Mouse (Mus musculus): ENCODE measurements at regions not wholly inside any gene's neighbourhood (a gene's known extent, or its start where the extent isn't known, plus 50 kb on each side); places are given as distances from the start of the nearest gene placed in this dataset.
"Not testable (repeated sequence)": the region's sequence is repeated elsewhere in the genome, so short reads cannot be mapped to it uniquely, and the experiment has no call there.

DNA sequence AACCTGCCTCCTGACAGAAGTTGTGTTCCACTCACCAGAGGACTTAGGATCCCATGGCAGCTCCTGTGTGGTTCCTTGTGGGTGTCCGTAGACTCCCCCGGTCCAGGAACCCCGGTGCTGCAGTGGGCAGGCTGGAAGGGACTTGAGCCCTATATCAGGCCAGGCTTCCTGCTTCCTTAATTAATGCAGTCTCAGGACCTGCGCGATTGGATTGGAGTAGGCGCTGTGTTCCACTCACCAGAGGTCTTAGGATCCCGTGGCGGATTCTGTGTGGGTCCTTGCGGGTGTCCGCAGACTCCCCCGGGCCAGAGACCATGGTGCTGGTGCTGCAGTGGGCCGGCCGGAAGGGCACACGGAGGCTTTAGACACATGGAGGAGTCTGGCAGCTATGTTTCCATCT is 288.7 kb downstream of the Fut8 start:
- not testable (repeated sequence) for H3K27me3 ChIP-seq (ENCODE audit: control insufficient read depth, insufficient read depth, insufficient read length); H3K36me3 ChIP-seq (ENCODE audit: control insufficient read depth, insufficient read depth); H3K79me3 ChIP-seq (ENCODE audit: low read depth); H3ac ChIP-seq (ENCODE audit: control insufficient read depth, insufficient read length, low read depth); H3K4me3 ChIP-seq (ENCODE audit: insufficient read depth, poor library complexity, severe bottlenecking); H3K79me2 ChIP-seq (ENCODE audit: control insufficient read depth, insufficient read depth)

DNA sequence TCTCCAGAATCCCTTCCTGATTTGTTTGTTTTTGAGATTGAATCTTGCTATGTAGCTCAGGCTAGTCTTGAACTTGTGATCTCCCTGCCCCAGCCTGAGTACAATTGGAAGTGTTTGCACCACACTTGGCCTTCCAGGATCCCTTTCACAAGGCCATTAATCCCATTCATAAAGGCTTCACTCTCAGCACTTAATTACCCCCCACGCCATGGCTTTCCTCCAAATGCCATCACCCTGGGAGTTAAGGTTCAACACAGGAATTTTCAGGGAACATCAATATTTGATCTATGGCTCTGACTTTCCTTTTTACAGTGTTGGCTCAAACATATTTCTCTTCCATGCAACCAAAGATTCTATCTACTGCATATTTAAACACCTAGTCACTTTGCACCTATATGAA is 289.6 kb downstream of the Fut8 start:
- no peaks in the 10 kb centered on the region for H3K79me2 ChIP-seq (ENCODE audit: control insufficient read depth, insufficient read depth)
- no peak overlapping the region for H3K4me3 ChIP-seq (ENCODE audit: insufficient read depth, poor library complexity, severe bottlenecking)
- H3K36me3 ChIP-seq (ENCODE audit: control insufficient read depth, insufficient read depth): no peaks in the 10 kb centered on the region
- TF ChIP-seq MYOD1 (IDR thresholded peaks at IDR 0.05; ENCODE audit: control insufficient read depth, insufficient read length, low read depth) (no peak), USF1 (IDR thresholded peaks at IDR 0.05; ENCODE audit: low read depth) (no peak), MYOG (IDR thresholded peaks at IDR 0.05; ENCODE audit: control insufficient read depth, extremely low read depth, insufficient read length) (no peak), FOSL1 (IDR thresholded peaks at IDR 0.05; ENCODE audit: insufficient read depth, low read length, poor library complexity, severe bottlenecking) (no peak), MAX (IDR thresholded peaks at IDR 0.05) (no peak)
- no peaks in the 10 kb centered on the region for H3K79me3 ChIP-seq (ENCODE audit: low read depth)
- H3K27me3 ChIP-seq (ENCODE audit: control insufficient read depth, insufficient read depth, insufficient read length): peaks cover 7% of the 10 kb centered on the region
- no peak overlapping the region for H3ac ChIP-seq (ENCODE audit: control insufficient read depth, insufficient read length, low read depth)

DNA sequence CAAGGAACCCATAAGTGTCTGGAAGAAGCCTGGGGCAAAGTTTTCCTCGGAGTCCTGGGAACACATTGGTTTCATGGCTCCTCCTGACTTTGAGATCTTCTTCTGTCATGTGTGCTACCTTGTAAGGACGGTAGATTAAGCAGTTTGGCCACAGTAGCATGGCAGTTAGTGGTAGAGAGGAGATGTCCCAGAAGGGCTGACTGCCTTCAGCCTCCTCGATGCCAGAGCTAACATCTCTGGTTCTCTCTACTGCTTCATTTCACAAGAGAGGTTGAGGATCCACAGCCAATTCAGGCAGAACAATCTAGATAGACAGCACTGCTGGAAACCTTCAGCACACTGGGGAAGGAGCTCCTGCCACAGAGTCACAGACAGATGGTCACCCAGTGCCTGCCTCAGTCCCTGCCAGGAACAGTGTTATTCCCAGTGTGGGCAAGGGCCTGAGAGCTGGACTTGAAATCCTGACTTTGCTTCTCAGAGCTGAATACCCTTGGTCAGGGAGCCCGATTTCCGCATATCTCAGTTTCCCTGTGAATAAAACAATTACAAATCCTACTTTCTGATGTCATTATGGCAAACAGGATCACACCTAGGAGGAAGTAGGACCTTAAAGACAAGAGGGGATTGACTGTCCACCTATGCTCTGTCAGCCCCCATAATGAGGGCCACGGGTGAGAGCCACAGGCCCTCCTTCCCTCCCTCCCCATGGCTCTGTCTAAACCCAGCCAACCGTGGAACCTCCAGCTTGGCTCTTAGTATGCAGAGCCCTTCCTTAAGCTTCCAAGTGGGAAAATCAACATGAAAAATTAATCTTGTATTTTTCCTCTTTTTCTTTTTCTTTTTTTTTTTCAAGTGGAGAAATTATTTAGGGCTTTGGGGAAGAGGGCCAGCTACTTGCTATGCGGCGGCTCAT is 290.3 kb downstream of the Fut8 start:
- H3K79me2 ChIP-seq (ENCODE audit: control insufficient read depth, insufficient read depth): no peaks in the 10 kb centered on the region
- no peak overlapping the region for H3ac ChIP-seq (ENCODE audit: control insufficient read depth, insufficient read length, low read depth)

DNA sequence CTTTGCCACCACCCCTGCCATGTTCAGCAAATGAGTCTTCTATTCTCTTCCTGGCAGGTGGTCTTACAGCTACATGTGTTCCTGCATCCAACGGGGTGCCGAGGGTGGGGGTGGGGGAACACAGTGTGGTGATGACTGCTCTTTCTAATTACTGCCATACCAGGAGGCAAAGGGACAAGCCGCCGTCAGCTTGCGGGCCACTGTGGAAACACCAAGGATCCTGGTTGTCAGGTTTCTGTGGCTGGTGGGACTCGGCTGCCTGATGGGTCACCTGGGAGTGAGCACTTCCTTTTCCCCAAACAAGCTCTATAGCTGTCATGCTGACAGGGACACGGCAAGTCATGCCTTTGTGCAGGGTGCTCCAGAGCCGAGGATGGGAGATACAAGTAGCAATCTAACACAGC is 290.9 kb downstream of the Fut8 start:
- Histone ChIP-seq H3K79me3 (ENCODE audit: low read depth) (no peaks in the 10 kb centered on the region), H3ac (ENCODE audit: control insufficient read depth, insufficient read length, low read depth) (no peak overlapping the region), H3K79me2 (ENCODE audit: control insufficient read depth, insufficient read depth) (no peaks in the 10 kb centered on the region), H3K36me3 (ENCODE audit: control insufficient read depth, insufficient read depth) (no peaks in the 10 kb centered on the region), H3K4me3 (ENCODE audit: insufficient read depth, poor library complexity, severe bottlenecking) (no peak overlapping the region), H3K27me3 (ENCODE audit: control insufficient read depth, insufficient read depth, insufficient read length) (peaks cover 10% of the 10 kb centered on the region)
- TF ChIP-seq CEBPB (IDR thresholded peaks at IDR 0.05; ENCODE audit: low read depth) (no peak), USF1 (IDR thresholded peaks at IDR 0.05; ENCODE audit: low read depth) (no peak), CTCF (IDR thresholded peaks at IDR 0.05; ENCODE audit: control insufficient read depth, insufficient read depth, insufficient read length) (no peak), MAX (IDR thresholded peaks at IDR 0.05) (no peak), MYOD1 (IDR thresholded peaks at IDR 0.05; ENCODE audit: control insufficient read depth, insufficient read length, low read depth) (no peak), FOSL1 (IDR thresholded peaks at IDR 0.05; ENCODE audit: insufficient read depth, low read length, poor library complexity, severe bottlenecking) (no peak), MYOG (IDR thresholded peaks at IDR 0.05; ENCODE audit: control insufficient read depth, extremely low read depth, insufficient read length) (no peak)

More for the DNA sequence above, 290.3 kb downstream of the Fut8 start:
- no peak for TF ChIP-seq MYOG (IDR thresholded peaks at IDR 0.05; ENCODE audit: control insufficient read depth, extremely low read depth, insufficient read length)
- no peak for TF ChIP-seq CEBPB (IDR thresholded peaks at IDR 0.05; ENCODE audit: low read depth)
- TF ChIP-seq MAX (IDR thresholded peaks at IDR 0.05): no peak
- no peaks in the 10 kb centered on the region for H3K36me3 ChIP-seq (ENCODE audit: control insufficient read depth, insufficient read depth)
- no peak overlapping the region for H3K4me3 ChIP-seq (ENCODE audit: insufficient read depth, poor library complexity, severe bottlenecking)
- no peaks in the 10 kb centered on the region for H3K79me3 ChIP-seq (ENCODE audit: low read depth)
- peaks cover 10% of the 10 kb centered on the region for H3K27me3 ChIP-seq (ENCODE audit: control insufficient read depth, insufficient read depth, insufficient read length)

DNA sequence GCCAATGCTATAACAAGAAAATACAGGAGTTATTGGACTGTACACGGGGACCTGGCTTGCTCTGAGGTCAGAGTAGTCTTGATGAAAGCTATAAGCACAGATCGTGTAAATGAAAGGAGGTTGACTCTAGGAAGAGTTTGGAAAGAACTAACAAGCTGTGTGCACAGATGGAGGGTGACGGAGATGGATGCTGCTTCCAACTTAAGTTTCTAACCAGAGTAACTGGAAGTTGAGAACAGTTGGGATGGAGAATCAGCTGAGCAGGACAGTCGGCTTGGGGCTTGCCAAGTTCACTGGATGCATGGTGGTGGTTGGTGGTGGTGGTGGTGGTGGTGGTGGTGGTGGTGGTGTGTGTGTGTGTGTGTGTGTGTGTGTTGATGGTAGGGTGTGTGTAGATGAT is 291.5 kb downstream of the Fut8 start:
- TF ChIP-seq MYOG (IDR thresholded peaks at IDR 0.05; ENCODE audit: control insufficient read depth, extremely low read depth, insufficient read length) (no peak), FOSL1 (IDR thresholded peaks at IDR 0.05; ENCODE audit: insufficient read depth, low read length, poor library complexity, severe bottlenecking) (no peak), CTCF (IDR thresholded peaks at IDR 0.05; ENCODE audit: control insufficient read depth, insufficient read depth, insufficient read length) (no peak), MAX (IDR thresholded peaks at IDR 0.05) (no peak), CEBPB (IDR thresholded peaks at IDR 0.05; ENCODE audit: low read depth) (no peak), MYOD1 (IDR thresholded peaks at IDR 0.05; ENCODE audit: control insufficient read depth, insufficient read length, low read depth) (no peak), USF1 (IDR thresholded peaks at IDR 0.05; ENCODE audit: low read depth) (no peak)

DNA sequence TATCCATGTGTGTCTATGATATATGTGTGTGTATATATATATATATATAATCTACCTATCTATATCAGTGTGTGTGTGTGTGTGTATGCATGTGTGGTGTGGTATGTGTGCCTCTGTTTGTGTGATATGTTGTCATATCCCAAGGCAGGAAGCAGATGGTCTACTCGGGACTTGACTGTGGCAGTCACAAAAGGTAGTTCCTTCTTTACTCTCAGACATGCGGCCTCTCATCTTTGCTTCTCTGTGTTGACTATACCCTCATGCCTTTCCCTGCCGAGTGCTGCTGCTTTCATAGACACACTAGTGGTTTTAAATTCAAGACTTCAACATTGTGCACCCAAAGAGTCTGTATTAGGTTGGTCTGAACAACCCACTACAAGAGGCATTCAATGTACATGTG is 292.0 kb downstream of the Fut8 start:
- Histone ChIP-seq H3K36me3 (ENCODE audit: control insufficient read depth, insufficient read depth) (no peaks in the 10 kb centered on the region), H3K79me2 (ENCODE audit: control insufficient read depth, insufficient read depth) (no peaks in the 10 kb centered on the region), H3ac (ENCODE audit: control insufficient read depth, insufficient read length, low read depth) (no peak overlapping the region), H3K79me3 (ENCODE audit: low read depth) (no peaks in the 10 kb centered on the region), H3K4me3 (ENCODE audit: insufficient read depth, poor library complexity, severe bottlenecking) (no peak overlapping the region), H3K27me3 (ENCODE audit: control insufficient read depth, insufficient read depth, insufficient read length) (peaks cover 10% of the 10 kb centered on the region)
- TF ChIP-seq MYOD1 (IDR thresholded peaks at IDR 0.05; ENCODE audit: control insufficient read depth, insufficient read length, low read depth): no peak
- no peak for TF ChIP-seq FOSL1 (IDR thresholded peaks at IDR 0.05; ENCODE audit: insufficient read depth, low read length, poor library complexity, severe bottlenecking)
- no peak for TF ChIP-seq CTCF (IDR thresholded peaks at IDR 0.05; ENCODE audit: control insufficient read depth, insufficient read depth, insufficient read length)

More for the DNA sequence above, 291.5 kb downstream of the Fut8 start:
- Histone ChIP-seq H3K79me3 (ENCODE audit: low read depth) (no peaks in the 10 kb centered on the region), H3ac (ENCODE audit: control insufficient read depth, insufficient read length, low read depth) (no peak overlapping the region), H3K4me3 (ENCODE audit: insufficient read depth, poor library complexity, severe bottlenecking) (no peak overlapping the region), H3K36me3 (ENCODE audit: control insufficient read depth, insufficient read depth) (no peaks in the 10 kb centered on the region), H3K27me3 (ENCODE audit: control insufficient read depth, insufficient read depth, insufficient read length) (peaks cover 10% of the 10 kb centered on the region), H3K79me2 (ENCODE audit: control insufficient read depth, insufficient read depth) (no peaks in the 10 kb centered on the region)
